8 mouse cellular contexts compared by ENCODE assay signal in the genomic region with DNA sequence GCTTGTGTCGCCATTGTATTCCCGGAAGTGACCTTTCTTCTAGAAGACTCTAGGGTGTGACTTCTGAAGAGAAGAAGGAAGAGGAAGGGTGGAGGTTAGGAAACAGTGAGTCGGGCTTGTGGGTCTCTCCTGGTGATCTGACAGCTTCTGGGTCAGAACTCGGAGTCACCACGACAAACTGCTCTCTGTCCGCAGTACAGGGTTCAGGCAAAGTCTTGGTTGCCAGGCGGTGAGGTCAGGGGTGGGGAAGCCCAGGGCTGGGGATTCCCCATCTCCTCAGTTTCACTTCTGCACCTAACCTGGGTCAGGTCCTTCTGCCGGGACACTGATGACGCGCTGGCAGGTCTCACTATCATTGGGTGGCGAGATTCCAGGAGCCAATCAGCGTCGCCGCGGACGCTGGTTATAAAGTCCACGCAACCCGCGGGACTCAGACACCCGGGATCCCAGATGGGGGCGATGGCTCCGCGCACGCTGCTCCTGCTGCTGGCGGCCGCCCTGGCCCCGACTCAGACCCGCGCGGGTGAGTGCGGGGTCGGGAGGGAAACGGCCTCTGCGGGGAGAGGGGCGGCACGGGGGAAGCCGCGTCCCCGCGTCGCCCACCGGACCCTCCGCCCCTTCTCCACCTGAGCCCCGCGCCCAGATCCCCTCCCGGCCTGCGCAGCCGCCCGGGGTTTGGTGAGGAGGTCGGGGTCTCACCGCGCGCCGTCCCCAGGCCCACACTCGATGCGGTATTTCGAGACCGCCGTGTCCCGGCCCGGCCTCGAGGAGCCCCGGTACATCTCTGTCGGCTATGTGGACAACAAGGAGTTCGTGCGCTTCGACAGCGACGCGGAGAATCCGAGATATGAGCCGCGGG. TPM values are rescaled to one million over a fixed set of nuclear protein-coding genes. Genes with fewer than 3 reads are reported as not detected.
DNase-seq lines count a peak whose midpoint lies in the region; ATAC-seq and TF ChIP-seq lines count a peak whose summit lies in the region.

Gene H2-D1 (plus strand): TSS at position 67 of the 859 bp plus-strand sequence.

- H3K4me3 ChIP-seq in forebrain, embryonic 16.5 days (replicated peaks; ENCODE audit: low read length): peak within 1 kb of the TSS; percentile 73
- H3K4me3 ChIP-seq in layer of hippocampus, adult 2 months: peak within 1 kb of the TSS; percentile 61
- H3K4me3 ChIP-seq in lung, embryonic 14.5 days (ENCODE audit: low read depth, low read length): peak within 1 kb of the TSS; percentile 65
- peak within 1 kb of the TSS; percentile 72 for H3K4me3 ChIP-seq in olfactory bulb, adult 2 months (ENCODE audit: insufficient read depth, low read depth, low read length)
- peak within 1 kb of the TSS; percentile 66 for H3K4me3 ChIP-seq in thymus, adult 2 months (ENCODE audit: control insufficient read depth, insufficient read depth, low read length)

- H3K9me3 ChIP-seq in forebrain, embryonic 16.5 days (ENCODE audit: control insufficient read depth, low read length): no peaks in the 10 kb centered on the region
- no peaks in the 10 kb centered on the region for H3K9me3 ChIP-seq in lung, embryonic 14.5 days (ENCODE audit: low read depth, low read length)

- H3K27ac ChIP-seq in forebrain, embryonic 16.5 days (ENCODE audit: low read length): no peak within 1 kb of the TSS
- peak within 1 kb of the TSS; percentile 10; the same call in 1 of the 2 replicates for H3K27ac ChIP-seq in layer of hippocampus, adult 2 months
- H3K27ac ChIP-seq in lung, embryonic 14.5 days (ENCODE audit: low read depth): no peak within 1 kb of the TSS
- H3K27ac ChIP-seq in olfactory bulb, adult 2 months (ENCODE audit: insufficient read depth, low read depth, low read length): no peak within 1 kb of the TSS
- H3K27ac ChIP-seq in thymus, adult 2 months (ENCODE audit: control insufficient read depth, insufficient read depth, low read length): peak within 1 kb of the TSS; percentile 70; the same call in 1 of the 2 replicates

- intact Hi-C loops in heart, postnatal 36 days (cut with DNase I): no loop called here

- ATAC-seq in forebrain, embryonic 16.5 days: peak; percentile 92
- peak; percentile 87 for ATAC-seq in lung, embryonic 14.5 days (ENCODE audit: insufficient read depth)

- no peak for TF ChIP-seq CTCF in layer of hippocampus, adult 2 months (conservative IDR thresholded peaks at IDR 0.05)
- TF ChIP-seq CTCF in lung, embryonic 14.5 days (IDR thresholded peaks at IDR 0.05; ENCODE audit: low read depth): no peak
- no peak for TF ChIP-seq CTCF in olfactory bulb, adult 2 months (IDR thresholded peaks at IDR 0.05; ENCODE audit: insufficient read depth, low read depth, low read length)
- peak; percentile 66; the same call in 1 of the 2 replicates for TF ChIP-seq CTCF in thymus, adult 2 months (IDR thresholded peaks at IDR 0.05; ENCODE audit: borderline replicate concordance, control insufficient read depth, extremely low read depth, insufficient read depth, low read length, poor library complexity)

- peaks cover 8% of the 10 kb centered on the region for H3K4me1 ChIP-seq in forebrain, embryonic 16.5 days (replicated peaks; ENCODE audit: control insufficient read depth, insufficient read depth, low read length)
- H3K4me1 ChIP-seq in lung, embryonic 14.5 days (ENCODE audit: insufficient read depth): no peaks in the 10 kb centered on the region
- H3K4me1 ChIP-seq in olfactory bulb, adult 2 months (ENCODE audit: control insufficient read depth, insufficient read depth, low read length): peaks cover 6% of the 10 kb centered on the region; the same call in 1 of the 2 replicates
- H3K4me1 ChIP-seq in thymus, adult 2 months (replicated peaks; ENCODE audit: control insufficient read depth, insufficient read depth, low read length): peaks cover 17% of the 10 kb centered on the region

- peak within 1 kb of the TSS; percentile 89 for H3K4me2 ChIP-seq in forebrain, embryonic 16.5 days (ENCODE audit: low read length)
- peak within 1 kb of the TSS; percentile 98 for H3K4me2 ChIP-seq in lung, embryonic 14.5 days

- WGBS in forebrain, embryonic 16.5 days: under 1% methylated on average over 72 of the region's 73 CpGs
- WGBS in lung, embryonic 14.5 days: under 1% methylated on average over 72 of the region's 73 CpGs
- WGBS in olfactory bulb, adult 2 months: 2% methylated on average over 73 of the region's 73 CpGs
- under 1% methylated on average over 73 of the region's 73 CpGs for WGBS in thymus, adult 2 months

- no peaks in the 10 kb centered on the region for H3K36me3 ChIP-seq in forebrain, embryonic 16.5 days (ENCODE audit: control insufficient read depth, insufficient read depth)
- no peaks in the 10 kb centered on the region for H3K36me3 ChIP-seq in lung, embryonic 14.5 days (ENCODE audit: insufficient read depth)
- H3K36me3 ChIP-seq in thymus, adult 2 months (ENCODE audit: control insufficient read depth, insufficient read depth, low read length): 0 out of 2 replicates have a peak, but pooled peaks cover 3% of the 10 kb centered on the region

- no peaks in the 10 kb centered on the region; the same call in 1 of the 2 replicates for H3K27me3 ChIP-seq in forebrain, embryonic 16.5 days (replicated peaks; ENCODE audit: control insufficient read depth, insufficient read depth, low read length)
- peaks cover 16% of the 10 kb centered on the region; the same call in 1 of the 2 replicates for H3K27me3 ChIP-seq in lung, embryonic 14.5 days (ENCODE audit: insufficient read depth, low read length)
- H3K27me3 ChIP-seq in thymus, adult 2 months (ENCODE audit: control insufficient read depth, insufficient read depth, low read length): no peaks in the 10 kb centered on the region

- DNase-seq in ES-CJ7 (ENCODE audit: low read depth, low spot score): peak; percentile 85
- DNase-seq in cerebellum, adult 11-12 months: peak; percentile 90
- peak; percentile 100 for DNase-seq in heart, postnatal 36 days
- peak; percentile 94 to 99 for DNase-seq in layer of hippocampus, adult 2 months (ENCODE audit: low spot score in 2 of 2)
- peak; percentile 92 for DNase-seq in lung, embryonic 14.5 days
- peak; percentile 99 for DNase-seq in thymus, adult 2 months

- peak; percentile 82 for TF ChIP-seq POLR2A in olfactory bulb, adult 2 months (IDR thresholded peaks at IDR 0.05; ENCODE audit: insufficient read depth, low read depth, low read length)
- TF ChIP-seq POLR2A in thymus, adult 2 months (IDR thresholded peaks at IDR 0.05; ENCODE audit: control insufficient read depth, extremely low read depth, insufficient read depth, low read length, poor library complexity): peak; percentile 99

- peak within 1 kb of the TSS; percentile 73 for H3K9ac ChIP-seq in forebrain, embryonic 16.5 days (replicated peaks; ENCODE audit: low read depth, low read length)
- H3K9ac ChIP-seq in lung, embryonic 14.5 days: peak within 1 kb of the TSS; percentile 58

RNA-seq across cellular contexts. Expression of gene H2-D1, which starts in this region (rescaled TPM):
- polyA plus RNA-seq in forebrain, embryonic 16.5 days (2015; fragmentation: Nextera tagmentation; extraction: Ambion mirVana): 48.1 and 65.7 TPM in 2 replicates
- total RNA-seq in heart, postnatal 36 days (2021): 100 to 1,000 TPM in 1 of 2 experiments, 10 to 100 TPM in 1; 87.6 to 133 TPM
- 10 to 100 TPM; 15.7 to 21.2 TPM for total RNA-seq in layer of hippocampus, adult 2 months (2021)
- 69.7 and 73.2 TPM in 2 replicates for polyA plus RNA-seq in lung, embryonic 14.5 days (2014; fragmentation: Nextera tagmentation; extraction: Ambion mirVana)
- 345 and 592 TPM in 2 replicates for polyA plus RNA-seq in olfactory bulb, adult 2 months (2012; ENCODE audit: insufficient read depth, insufficient read length, low replicate concordance, missing spikeins)
- 873 and 1,061 TPM in 2 replicates for polyA plus RNA-seq in thymus, adult 2 months (2012; rRNA removed)

Comparison
In these comparisons a context has a peak if more than half of its experiments do, and no peak if none do; other contexts are left out.
1. H3K27ac ChIP-seq: peak in layer of hippocampus, adult 2 months (single experiment) and thymus, adult 2 months (single experiment); none in forebrain, embryonic 16.5 days (single experiment), lung, embryonic 14.5 days (single experiment) and olfactory bulb, adult 2 months (single experiment).
2. Peak in every context shown above with its lines, with median percentiles within 50 percentile points of each other: DNase-seq and H3K4me3 ChIP-seq.